Mouse (Mus musculus): ENCODE measurements at regions not wholly inside any gene's neighbourhood (a gene's known extent, or its start where the extent isn't known, plus 50 kb on each side); places are given as distances from the start of the nearest gene placed in this dataset.

GRCm38 (mm10) chr6:7778642-7779404, 65.8 kb upstream of the C1galt1 start:
- TF ChIP-seq POLR2A (IDR thresholded peaks at IDR 0.05; ENCODE audit: control insufficient read depth in 1 of 2, insufficient read depth in 1 of 2, low read depth in 1 of 2, low read length in 2 of 2, poor library complexity in 1 of 2) (no peak), CTCF (IDR thresholded peaks at IDR 0.05 in 2 of 3, conservative IDR thresholded peaks at IDR 0.05 in 1 of 3; ENCODE audit: control insufficient read depth in 1 of 3, insufficient read depth in 1 of 3, low read depth in 2 of 3, low read length in 3 of 3, poor library complexity in 1 of 3, severe bottlenecking in 1 of 3) (no peak), RAD21 (IDR thresholded peaks at IDR 0.05; ENCODE audit: low read depth, low read length) (no peak), CHD1 (IDR thresholded peaks at IDR 0.05; ENCODE audit: low read depth, low read length) (no peak), JUND (IDR thresholded peaks at IDR 0.05; ENCODE audit: low read depth, low read length) (no peak), EP300 (IDR thresholded peaks at IDR 0.05; ENCODE audit: low read depth in 1 of 2, low read length in 2 of 2) (peak; percentile 11 to 63; a peak in 2 of 4 replicates)
